Mouse (Mus musculus): ENCODE measurements around the gene Enah. TPM values are rescaled to one million over a fixed set of nuclear protein-coding genes. Genes with fewer than 3 reads are reported as not detected.

The Enah gene
- 24.6 and 27.7 TPM in 2 replicates for polyA plus RNA-seq (2016; fragmentation: Nextera tagmentation; extraction: Ambion mirVana)

DNA sequence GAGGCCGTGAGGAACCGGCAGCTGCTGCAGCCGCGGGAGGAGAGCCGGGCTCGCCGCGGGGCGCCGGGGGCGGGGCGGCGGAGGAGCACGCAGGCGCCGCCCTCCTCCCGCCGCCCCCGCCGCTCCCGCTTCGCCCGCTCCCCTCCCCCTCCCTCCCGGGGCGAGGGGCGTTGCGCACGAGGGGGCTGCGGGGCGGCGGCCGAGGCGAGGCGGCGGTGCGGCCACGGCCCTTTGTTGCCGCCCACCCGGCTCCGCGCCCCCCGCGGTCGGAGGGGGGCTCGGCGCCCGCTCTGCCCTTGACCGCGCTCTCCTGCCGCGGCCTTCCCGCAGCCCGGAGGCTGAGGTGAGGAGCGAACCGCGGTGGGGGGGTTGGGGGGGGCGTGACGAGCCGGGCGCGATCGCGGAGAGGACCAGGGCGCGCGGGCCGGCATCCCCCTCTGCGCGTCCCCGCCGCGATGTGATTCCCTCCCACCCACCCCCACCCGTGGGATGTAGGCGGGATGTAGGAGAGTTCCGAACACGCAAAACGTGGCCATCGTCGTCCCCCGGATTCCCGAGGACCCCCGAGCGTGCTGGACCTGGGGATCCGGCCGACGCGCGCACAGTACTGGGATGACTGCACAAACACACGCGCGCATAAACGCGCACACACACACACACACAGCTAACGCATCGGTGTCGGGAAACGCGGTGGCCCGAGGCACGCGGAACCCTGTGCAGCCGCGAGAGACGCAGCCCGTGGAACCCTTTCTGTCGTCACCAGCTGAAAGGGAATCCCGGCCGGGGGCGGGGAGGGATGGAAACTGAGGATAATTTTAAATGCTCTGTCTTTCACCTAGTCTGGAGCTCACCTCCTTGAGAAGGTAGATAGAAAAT lies at the start of gene Enah:
Gene Enah, minus strand, starts transcription at position 65 of the 876 bp plus-strand sequence.
- H3K36me3 ChIP-seq (replicated peaks), result peaks cover 18% of the 10 kb centered on the region
- WGBS, result under 1% methylated on average over 88 of the region's 109 CpGs
- H3K4me1 ChIP-seq, result peaks cover 31% of the 10 kb centered on the region
- H3K4me3 ChIP-seq, result peak within 1 kb of the TSS; percentile 88
- DNase-seq (ENCODE audit: extremely low spot score, low spot score), result peak; percentile 65
- no peaks in the 10 kb centered on the region for H3K9me3 ChIP-seq
- H3K27me3 ChIP-seq (ENCODE audit: poor library complexity, severe bottlenecking), result 0 out of 2 replicates have a peak, but pooled peaks cover 10% of the 10 kb centered on the region
- H3K27ac ChIP-seq, result peak within 1 kb of the TSS; percentile 99

DNA sequence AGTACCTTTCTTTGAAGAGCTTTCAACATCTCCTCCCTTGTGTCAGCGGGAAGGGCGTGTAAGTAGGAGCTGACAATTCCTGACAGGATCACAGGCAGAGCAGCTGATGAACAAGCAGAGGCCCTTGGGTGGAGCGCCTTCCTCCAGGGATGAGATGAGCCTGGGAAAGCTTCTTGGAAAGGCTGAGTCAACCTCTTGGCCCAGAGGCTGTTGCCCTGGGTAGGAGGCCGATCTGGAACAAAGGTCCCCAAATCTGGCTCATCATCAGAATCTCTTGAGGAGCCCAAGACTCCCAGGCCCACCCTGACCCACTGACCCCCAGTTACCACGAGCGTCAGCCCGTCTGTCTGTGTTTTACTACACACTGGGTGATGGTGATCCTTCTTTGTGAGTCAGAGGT lies 48.3 kb upstream of the Enah start:
- Histone ChIP-seq H3K36me3 (replicated peaks) (no peaks in the 10 kb centered on the region), H3K4me3 (no peak overlapping the region), H3K9me3 (no peaks in the 10 kb centered on the region), H3K27me3 (ENCODE audit: poor library complexity, severe bottlenecking) (no peaks in the 10 kb centered on the region), H3K4me1 (no peaks in the 10 kb centered on the region), H3K27ac (no peak overlapping the region)
- WGBS, result 92% methylated on average over 7 of the region's 7 CpGs
- no peak for DNase-seq (ENCODE audit: extremely low spot score, low spot score)

DNA sequence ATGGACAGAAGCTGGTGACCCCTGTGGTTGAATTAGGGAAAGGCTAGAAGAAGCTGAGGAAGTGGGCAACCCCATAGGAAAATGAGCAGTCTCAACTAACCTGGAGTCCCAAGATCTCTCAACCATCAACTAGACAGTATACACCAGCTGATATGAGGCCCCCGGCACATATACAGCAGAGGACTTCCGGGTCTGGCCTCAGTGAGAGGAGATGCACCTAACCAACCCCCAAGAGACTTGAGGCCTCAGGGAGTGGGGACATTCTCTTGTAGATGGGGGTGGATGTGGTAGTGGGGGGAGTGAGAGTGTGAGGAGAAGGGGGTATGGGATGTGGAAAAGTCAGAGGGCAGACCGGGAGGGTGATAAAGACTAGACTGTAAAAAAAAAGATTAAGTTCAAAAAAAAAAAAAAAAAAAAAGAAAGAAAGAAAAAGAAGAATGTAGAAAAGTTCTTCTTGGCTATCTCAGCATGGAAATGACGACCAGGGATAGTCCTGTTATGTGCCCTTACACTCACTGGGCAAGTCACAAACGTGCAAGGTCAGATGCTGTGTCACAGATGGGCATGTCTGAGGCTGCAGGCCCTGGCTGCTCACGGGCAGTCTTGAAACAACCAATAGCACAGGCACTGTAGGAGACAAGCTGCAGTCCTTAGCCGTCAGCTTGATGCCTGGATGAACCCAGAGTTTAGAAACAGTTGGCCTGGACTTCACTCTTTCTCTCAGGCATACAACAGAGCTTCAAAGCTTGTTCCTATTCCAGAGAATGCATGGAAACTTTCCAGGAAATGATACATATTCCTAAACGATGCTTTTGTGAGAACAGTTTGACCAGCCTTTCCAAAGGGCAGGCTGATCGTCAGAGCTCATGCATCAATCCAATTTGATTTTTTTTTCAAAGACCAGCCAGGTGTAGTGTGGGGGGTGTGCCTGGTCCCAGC lies 47.0 kb upstream of the Enah start:
- WGBS, result 77% methylated on average over 9 of the region's 9 CpGs

DNA sequence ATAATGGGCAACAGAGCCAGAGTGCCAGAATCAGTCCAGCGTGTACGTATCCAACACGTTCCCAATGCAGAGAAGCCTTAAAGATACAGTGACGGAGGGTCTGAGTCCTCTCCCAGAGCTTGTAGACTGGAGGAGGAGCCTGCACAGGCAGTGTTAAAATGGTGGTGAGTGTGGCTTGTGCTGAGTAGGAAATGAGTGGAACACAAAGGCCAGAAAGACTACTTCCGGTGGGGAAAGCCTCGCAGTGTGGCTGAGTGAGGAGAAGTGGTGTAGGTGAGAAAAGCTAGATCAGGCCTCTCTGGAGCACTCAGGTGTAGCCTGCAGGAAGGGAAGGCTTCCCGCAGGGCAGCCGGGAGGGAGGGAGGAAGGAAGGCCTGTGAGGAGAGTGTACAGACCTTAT lies 43.9 kb upstream of the Enah start:
- DNase-seq (ENCODE audit: extremely low spot score, low spot score), result no peak

More for the DNA sequence above, 47.0 kb upstream of the Enah start:
- Histone ChIP-seq H3K27ac (no peak overlapping the region), H3K4me3 (no peak overlapping the region), H3K9me3 (no peaks in the 10 kb centered on the region), H3K27me3 (ENCODE audit: poor library complexity, severe bottlenecking) (no peaks in the 10 kb centered on the region), H3K4me1 (no peaks in the 10 kb centered on the region), H3K36me3 (replicated peaks) (no peaks in the 10 kb centered on the region)
- no peak for DNase-seq (ENCODE audit: extremely low spot score, low spot score)

DNA sequence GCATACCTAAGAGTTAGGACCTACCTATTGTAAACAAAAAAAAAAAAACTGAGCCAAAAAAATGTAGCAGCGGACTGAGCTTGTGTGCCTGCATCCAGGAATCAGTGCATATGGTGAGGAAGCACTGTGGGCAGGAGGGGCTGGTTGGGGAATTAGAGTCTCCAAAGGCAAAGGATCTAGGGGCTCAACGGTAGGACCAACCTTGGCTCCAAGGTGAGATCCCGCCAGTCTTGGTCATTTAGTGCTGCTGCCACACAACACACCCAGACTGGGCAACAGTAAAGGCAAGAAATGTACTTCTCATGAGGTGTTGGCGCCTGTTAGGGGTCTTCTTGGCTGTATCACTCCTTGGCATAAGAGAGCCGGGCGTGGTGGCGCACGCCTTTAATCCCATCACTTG lies 43.0 kb upstream of the Enah start:
- WGBS, result 96% methylated on average over 8 of the region's 8 CpGs
- Histone ChIP-seq H3K4me3 (no peak overlapping the region), H3K9me3 (no peaks in the 10 kb centered on the region), H3K27ac (no peak overlapping the region), H3K36me3 (replicated peaks) (no peaks in the 10 kb centered on the region), H3K27me3 (ENCODE audit: poor library complexity, severe bottlenecking) (no peaks in the 10 kb centered on the region), H3K4me1 (no peaks in the 10 kb centered on the region; the same call in 1 of the 2 replicates)
- no peak for DNase-seq (ENCODE audit: extremely low spot score, low spot score)

More for the DNA sequence above, 43.9 kb upstream of the Enah start:
- WGBS, result 76% methylated on average over 8 of the region's 8 CpGs
- Histone ChIP-seq H3K4me1 (no peaks in the 10 kb centered on the region; the same call in 1 of the 2 replicates), H3K36me3 (replicated peaks) (no peaks in the 10 kb centered on the region), H3K27ac (no peak overlapping the region), H3K9me3 (no peaks in the 10 kb centered on the region), H3K27me3 (ENCODE audit: poor library complexity, severe bottlenecking) (no peaks in the 10 kb centered on the region), H3K4me3 (no peak overlapping the region)

DNA sequence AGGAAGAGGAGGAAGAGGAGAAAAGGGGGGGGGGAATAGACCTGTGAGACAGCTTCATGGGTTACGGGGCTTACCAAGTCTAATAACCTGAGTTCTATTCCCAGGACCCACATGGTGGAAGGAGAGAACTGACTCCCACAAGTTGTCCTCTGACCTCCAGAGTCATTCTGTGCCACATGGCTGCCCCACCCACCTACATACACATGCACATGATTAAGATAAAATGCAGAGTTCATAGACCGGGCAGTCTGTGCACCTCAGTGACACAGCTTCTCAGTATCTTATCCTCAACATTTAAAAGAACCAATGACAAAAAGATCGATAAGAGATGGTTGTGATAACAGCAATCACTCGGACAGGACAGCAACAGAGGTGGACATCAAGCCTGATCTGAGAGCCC lies 41.4 kb upstream of the Enah start:
- no peak for DNase-seq (ENCODE audit: extremely low spot score, low spot score)
- Histone ChIP-seq H3K9me3 (no peaks in the 10 kb centered on the region), H3K36me3 (replicated peaks) (no peaks in the 10 kb centered on the region), H3K27ac (no peak overlapping the region), H3K4me1 (no peaks in the 10 kb centered on the region; the same call in 1 of the 2 replicates), H3K27me3 (ENCODE audit: poor library complexity, severe bottlenecking) (no peaks in the 10 kb centered on the region), H3K4me3 (no peak overlapping the region)
- WGBS, result 89% methylated on average over 4 of the region's 4 CpGs

DNA sequence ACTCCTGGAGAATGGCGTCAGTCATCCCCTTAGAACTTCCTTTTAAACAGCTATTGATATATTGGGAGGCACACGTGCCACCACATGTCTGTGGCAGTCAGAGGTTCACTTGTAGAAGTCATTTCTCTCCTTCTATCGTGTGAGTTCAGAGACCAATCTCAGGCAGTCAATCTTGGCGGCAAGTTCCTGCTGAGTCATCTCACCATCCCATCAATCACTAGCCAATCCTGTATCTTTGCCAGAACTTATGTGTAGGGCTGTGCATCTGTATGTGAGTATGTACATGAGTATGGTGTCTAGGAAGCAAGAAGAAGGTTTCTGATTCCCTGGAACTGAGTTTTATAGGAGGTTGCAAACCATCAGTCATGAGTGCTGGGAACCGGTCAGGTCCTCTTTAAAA lies 40.0 kb upstream of the Enah start:
- Histone ChIP-seq H3K36me3 (replicated peaks) (no peaks in the 10 kb centered on the region), H3K4me1 (peaks cover 8% of the 10 kb centered on the region), H3K27me3 (ENCODE audit: poor library complexity, severe bottlenecking) (no peaks in the 10 kb centered on the region), H3K27ac (no peak overlapping the region), H3K4me3 (no peak overlapping the region), H3K9me3 (no peaks in the 10 kb centered on the region)
- DNase-seq (ENCODE audit: extremely low spot score, low spot score), result no peak
- WGBS, result 91% methylated on average over 5 of the region's 5 CpGs

DNA sequence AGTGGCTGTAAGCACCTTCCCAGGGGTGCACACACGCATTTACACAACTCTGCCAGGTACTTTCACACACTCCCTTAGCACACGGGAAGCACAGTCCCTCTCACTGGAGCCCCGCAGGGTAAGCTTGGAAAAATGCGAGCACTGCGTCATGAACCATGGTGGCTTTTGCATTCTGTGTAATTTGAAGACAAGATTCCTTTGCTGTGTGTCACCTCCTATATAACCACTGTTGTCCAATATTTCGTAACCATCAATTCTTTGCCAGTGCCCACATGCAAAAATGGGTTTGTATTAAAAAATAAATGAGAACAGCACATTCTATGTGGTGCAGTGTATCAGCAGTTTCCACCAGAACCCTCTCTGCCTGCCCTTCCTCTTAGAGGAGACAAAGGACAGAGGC lies 38.2 kb upstream of the Enah start:
- 87% methylated on average over 6 of the region's 6 CpGs for WGBS
- H3K4me1 ChIP-seq, result peaks cover 13% of the 10 kb centered on the region
- no peak overlapping the region for H3K27ac ChIP-seq
- H3K9me3 ChIP-seq, result no peaks in the 10 kb centered on the region
- no peak overlapping the region for H3K4me3 ChIP-seq
- DNase-seq (ENCODE audit: extremely low spot score, low spot score), result no peak
- H3K27me3 ChIP-seq (ENCODE audit: poor library complexity, severe bottlenecking), result no peaks in the 10 kb centered on the region
- no peaks in the 10 kb centered on the region for H3K36me3 ChIP-seq (replicated peaks)

DNA sequence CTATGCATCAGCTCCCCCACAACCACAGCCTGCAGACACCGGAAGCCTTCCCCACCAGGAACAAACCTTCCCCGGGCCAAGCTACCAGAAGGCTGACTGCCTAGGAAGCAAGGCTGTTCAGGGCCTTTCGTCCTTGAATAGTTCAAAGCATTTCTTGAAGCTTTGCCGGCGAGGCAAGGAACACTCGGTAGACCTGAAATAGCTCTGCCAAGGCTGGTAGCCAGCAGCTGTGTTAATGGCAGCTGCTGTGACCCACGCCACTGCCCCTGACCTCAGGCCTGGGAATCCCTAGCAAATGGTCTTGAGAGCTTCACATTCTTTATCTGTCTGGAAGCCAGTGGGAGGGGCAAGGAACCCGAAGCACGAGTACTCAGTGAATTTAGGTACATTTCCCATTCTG lies 35.3 kb upstream of the Enah start:
- 64% methylated on average over 9 of the region's 9 CpGs for WGBS
- Histone ChIP-seq H3K9me3 (no peaks in the 10 kb centered on the region), H3K27ac (no peak overlapping the region)

DNA sequence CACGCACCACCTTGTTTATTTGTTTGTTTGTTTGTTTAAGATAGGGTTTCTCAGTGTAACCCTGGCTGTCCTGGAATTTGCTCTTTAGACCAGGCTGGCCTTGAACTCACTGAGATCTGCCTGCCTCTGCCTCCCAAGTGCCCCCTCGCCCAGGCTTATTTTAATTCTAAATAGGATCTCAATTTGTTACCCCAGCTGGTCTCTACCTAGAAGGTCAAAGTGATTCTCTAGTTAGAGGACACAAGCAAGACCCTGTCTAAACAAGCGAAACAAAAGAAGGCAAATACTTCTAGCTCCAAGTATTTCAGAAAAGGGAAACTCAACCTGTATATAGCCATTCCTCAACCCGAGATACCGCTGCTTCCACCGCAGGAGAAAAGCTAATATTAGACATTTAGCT lies 34.9 kb upstream of the Enah start:
- H3K27ac ChIP-seq, result no peak overlapping the region

More for the DNA sequence above, 35.3 kb upstream of the Enah start:
- no peak for DNase-seq (ENCODE audit: extremely low spot score, low spot score)
- H3K27me3 ChIP-seq (ENCODE audit: poor library complexity, severe bottlenecking), result no peaks in the 10 kb centered on the region
- H3K36me3 ChIP-seq (replicated peaks), result no peaks in the 10 kb centered on the region
- no peak overlapping the region for H3K4me3 ChIP-seq
- peaks cover 16% of the 10 kb centered on the region for H3K4me1 ChIP-seq

DNA sequence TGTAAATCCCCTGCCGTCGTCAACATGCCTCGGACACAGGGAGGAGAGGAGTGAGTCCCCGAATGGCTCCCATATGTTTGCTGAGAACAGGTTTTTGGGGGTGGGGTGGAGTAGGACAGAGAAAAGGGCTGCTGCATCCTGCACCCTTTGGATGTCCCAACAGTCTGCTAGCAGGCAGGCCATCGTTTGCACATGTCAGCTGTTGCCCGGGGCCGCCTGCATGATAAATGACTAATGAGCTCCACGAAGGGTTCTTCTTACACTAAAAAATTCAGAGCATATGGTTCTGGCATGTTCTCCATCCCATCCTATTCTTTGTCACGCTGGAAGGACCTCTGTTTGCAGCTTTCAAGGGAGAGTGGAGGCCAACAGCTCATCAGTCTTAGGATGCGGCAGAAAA lies 33.2 kb upstream of the Enah start:
- peaks cover 16% of the 10 kb centered on the region for H3K4me1 ChIP-seq
- no peak overlapping the region for H3K4me3 ChIP-seq
- H3K27ac ChIP-seq, result peak overlapping the region; percentile 25; the same call in 1 of the 2 replicates
- no peak for DNase-seq (ENCODE audit: extremely low spot score, low spot score)
- no peaks in the 10 kb centered on the region for H3K9me3 ChIP-seq
- no peaks in the 10 kb centered on the region for H3K27me3 ChIP-seq (ENCODE audit: poor library complexity, severe bottlenecking)
- no peaks in the 10 kb centered on the region for H3K36me3 ChIP-seq (replicated peaks)
- WGBS, result 73% methylated on average over 10 of the region's 10 CpGs

More for the DNA sequence above, 34.9 kb upstream of the Enah start:
- no peak overlapping the region for H3K4me3 ChIP-seq
- H3K36me3 ChIP-seq (replicated peaks), result no peaks in the 10 kb centered on the region
- H3K27me3 ChIP-seq (ENCODE audit: poor library complexity, severe bottlenecking), result no peaks in the 10 kb centered on the region
- H3K4me1 ChIP-seq, result peaks cover 16% of the 10 kb centered on the region
- H3K9me3 ChIP-seq, result no peaks in the 10 kb centered on the region
- no peak for DNase-seq (ENCODE audit: extremely low spot score, low spot score)
- WGBS, result 92% methylated on average over 6 of the region's 6 CpGs

DNA sequence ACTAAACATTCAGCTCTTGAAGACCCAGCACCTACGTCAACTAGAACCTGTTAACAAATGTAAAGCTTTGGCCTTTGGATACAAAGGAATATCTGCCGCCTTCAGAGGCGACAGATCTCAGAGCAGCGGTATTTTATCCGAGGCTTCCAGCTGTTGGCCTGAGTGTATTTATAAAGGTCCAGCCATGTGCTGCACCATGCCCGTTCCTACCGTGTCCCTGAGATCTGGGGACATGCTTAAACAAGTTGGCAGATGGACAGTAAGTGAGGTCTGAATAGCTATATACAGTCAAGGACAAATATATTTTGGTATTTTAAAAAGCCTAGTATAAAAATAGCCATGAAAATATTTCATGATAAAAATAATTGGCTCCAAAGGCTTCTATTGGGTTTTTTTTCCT lies 32.6 kb upstream of the Enah start:
- H3K27me3 ChIP-seq (ENCODE audit: poor library complexity, severe bottlenecking), result no peaks in the 10 kb centered on the region
- no peak for DNase-seq (ENCODE audit: extremely low spot score, low spot score)
- H3K4me1 ChIP-seq, result peaks cover 16% of the 10 kb centered on the region
- no peak overlapping the region for H3K27ac ChIP-seq
- H3K9me3 ChIP-seq, result no peaks in the 10 kb centered on the region
- no peak overlapping the region for H3K4me3 ChIP-seq
- H3K36me3 ChIP-seq (replicated peaks), result no peaks in the 10 kb centered on the region
- 92% methylated on average over 7 of the region's 7 CpGs for WGBS
